Mouse (Mus musculus) kidney, adult 10 weeks (tissue): Measurements from ENCODE around the gene Trappc10. TPM values are rescaled to one million over a fixed set of nuclear protein-coding genes. Genes with fewer than 3 reads are reported as not detected.

Source experiments
- polyA plus RNA-seq: library from polyadenylated mRNA; stranded (reverse); fragments of 350-450 nt; fragmentation: Illumina TruSeq; extraction: RNeasy Lipid Tissue Mini Kit (QIAGEN cat#74804); gene quantifications from one replicate; pipeline ENCODE4 v1.2.3, GENCODE M21; 2014; ENCODE audit warnings: low read depth, low replicate concordance

Trappc10 gene
- 16.4 TPM for polyA plus RNA-seq

DNA sequence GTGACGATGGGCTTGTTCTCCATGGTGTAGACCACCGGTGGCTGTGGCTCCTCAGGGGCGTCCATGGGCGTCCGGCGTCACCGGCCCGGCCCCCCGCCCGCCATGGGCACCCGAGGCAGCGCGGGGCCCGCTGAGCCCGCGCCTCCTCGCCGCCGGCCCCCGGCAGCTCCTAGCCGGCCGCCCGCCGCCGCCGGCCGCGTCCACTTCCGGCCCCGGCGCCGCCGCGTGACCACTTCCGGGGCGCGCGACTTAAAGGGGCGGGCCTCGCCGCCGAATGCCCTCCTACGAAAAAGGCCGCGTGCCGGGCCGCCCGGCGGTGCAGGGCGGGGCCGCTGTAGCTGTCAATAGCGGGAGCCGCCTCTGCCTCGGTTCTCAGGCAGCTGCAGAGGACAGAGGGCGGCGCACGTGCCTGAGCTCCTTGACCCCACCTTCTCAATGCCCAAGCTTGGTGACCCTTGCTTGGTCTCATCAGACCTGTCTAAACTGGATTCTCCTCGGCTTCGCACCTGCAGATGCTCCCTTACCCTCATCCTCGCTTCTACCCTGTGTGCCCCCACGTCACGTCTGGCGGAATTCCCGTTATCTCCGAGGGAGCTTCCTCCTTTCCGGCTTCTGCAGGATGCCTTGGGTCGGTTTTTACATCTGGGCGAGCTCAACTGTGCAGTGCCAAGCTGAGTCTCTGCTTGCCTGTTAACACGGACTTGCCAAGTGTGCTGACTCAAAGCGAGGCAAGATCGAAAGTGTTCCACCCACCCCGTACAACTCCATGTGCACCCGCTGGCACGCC lies at the start of gene Trappc10:
Gene Trappc10 (minus strand): TSS at position 204 of the 787 bp plus-strand sequence.

DNA sequence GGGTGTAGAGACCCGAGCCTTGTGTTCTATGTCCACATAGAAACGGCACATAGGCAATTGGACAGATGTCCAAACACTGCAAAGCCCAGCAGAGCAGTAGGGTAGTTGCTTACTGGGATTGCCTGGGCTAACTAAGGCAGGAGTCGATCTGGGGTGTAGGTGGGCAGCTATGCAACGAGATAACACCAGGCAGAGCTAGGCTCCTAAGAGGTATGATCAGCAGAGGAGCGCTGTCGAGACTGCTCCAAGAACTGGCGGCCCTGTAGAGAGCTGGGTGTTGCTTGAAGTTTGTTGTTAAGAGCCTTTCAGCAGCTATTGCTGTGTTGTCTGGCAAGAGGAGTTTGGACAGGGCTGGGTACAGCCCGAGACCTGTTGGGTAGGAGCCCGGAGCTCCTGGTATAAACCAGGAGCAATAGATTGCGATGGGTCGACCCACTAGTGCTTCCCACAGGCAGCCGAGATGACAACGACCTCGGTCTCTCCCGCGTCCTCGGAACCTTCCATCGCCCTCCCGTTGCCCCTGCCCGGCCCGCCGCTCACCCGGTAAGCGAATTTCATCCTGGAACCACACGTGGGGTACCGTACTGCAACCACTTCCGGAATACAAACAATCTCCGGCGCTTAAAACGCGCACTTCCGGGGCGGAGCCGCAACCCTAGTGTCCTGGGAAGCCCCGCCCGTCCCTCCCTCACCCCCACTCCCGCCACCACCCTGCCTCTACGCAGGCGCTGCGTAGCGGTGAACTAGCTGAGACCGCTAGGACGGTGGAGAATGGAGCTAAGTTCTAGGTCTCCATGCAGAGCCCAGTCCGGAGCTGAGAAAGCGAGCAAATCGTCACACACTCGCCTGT lies 59.7 kb downstream of the Trappc10 start, which contains the start of gene Pwp2:
Gene Pwp2 (minus strand): TSS at position 619 of the 850 bp plus-strand sequence.

DNA sequence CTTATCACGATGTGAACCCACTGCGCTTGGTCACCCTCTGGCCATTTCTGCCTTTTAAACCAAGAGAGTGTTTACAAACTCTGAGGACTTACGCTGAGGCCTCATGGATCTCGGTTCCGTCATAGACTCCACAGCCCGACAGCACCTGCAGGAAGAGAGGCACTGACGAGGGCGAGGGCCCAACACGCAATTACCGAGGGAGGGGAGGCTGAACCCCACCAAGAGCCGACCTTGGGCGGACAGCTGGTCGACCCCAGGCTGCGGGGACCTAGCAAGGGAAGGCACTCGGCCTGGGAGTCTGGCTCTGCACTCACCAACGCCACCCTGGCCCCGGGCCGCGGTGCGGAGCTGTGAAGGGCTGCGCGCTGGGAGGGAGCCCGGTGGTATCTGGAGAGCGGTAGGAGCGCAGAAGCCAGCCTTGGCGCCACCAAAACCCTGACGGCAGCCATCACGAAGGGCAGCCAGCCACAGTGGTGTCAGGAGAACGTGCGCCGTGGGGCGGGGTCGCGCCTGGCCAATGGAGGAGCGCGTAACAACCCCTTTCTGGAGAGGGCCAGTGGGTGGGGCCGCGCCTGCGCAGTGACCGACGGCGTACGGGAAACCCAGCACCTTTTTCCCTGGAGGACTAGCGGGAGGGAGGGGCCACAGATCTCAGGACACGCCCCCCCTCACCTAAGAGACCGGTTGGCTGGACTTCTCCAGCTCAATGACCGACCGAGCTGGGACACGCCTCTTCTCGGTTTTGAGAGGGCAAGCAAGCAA lies 75.0 kb downstream of the Trappc10 start, which contains the start of gene D10Jhu81e:
Gene D10Jhu81e (minus strand): TSS at position 502 of the 762 bp plus-strand sequence.

Other genes starting within 250 kb of the Trappc10 start
- 1.4 TPM for gene Pfkl, start 234.6 kb downstream of the Trappc10 start, polyA plus RNA-seq
- not detected for gene Dnmt3l, start 202.7 kb downstream of the Trappc10 start, polyA plus RNA-seq
- not detected for gene Aire, start 201.0 kb downstream of the Trappc10 start, polyA plus RNA-seq
- 4.0 TPM for gene Icosl, start 175.3 kb downstream of the Trappc10 start, polyA plus RNA-seq
- 63.5 TPM for gene D10Jhu81e, start 74.9 kb downstream of the Trappc10 start, polyA plus RNA-seq
- gene Pwp2, start 59.5 kb downstream of the Trappc10 start, polyA plus RNA-seq, result 2.1 TPM
- gene Agpat3, start 107.8 kb upstream of the Trappc10 start, polyA plus RNA-seq, result 46.5 TPM
- 35.3 TPM for gene Rrp1, start 168.4 kb upstream of the Trappc10 start, polyA plus RNA-seq
- 86.4 TPM for gene Cstb, start 181.0 kb upstream of the Trappc10 start, polyA plus RNA-seq
- gene Pdxk, start 220.3 kb upstream of the Trappc10 start, polyA plus RNA-seq, result 23.9 TPM